Mouse (Mus musculus): Measurements from ENCODE around the gene Slc34a3. TPM values are rescaled to one million over a fixed set of nuclear protein-coding genes. Genes with fewer than 3 reads are reported as not detected.

The Slc34a3 gene
- polyA plus RNA-seq, 1 experiment from 2014 or later = not detected

Other genes starting within 250 kb of the Slc34a3 start
- 55.9 and 68.2 TPM in 2 replicates for gene Nsmf, start 180.0 kb downstream of the Slc34a3 start, polyA plus RNA-seq (2015; fragmentation: Nextera tagmentation; extraction: Ambion mirVana)
- not detected in 2 replicates for gene Entpd8, start 154.1 kb downstream of the Slc34a3 start, polyA plus RNA-seq (2015; fragmentation: Nextera tagmentation; extraction: Ambion mirVana)
- 0.15 and 0.16 TPM in 2 replicates for gene Noxa1, start 139.2 kb downstream of the Slc34a3 start, polyA plus RNA-seq (2015; fragmentation: Nextera tagmentation; extraction: Ambion mirVana)
- gene Nrarp, start 53.6 kb downstream of the Slc34a3 start, polyA plus RNA-seq (2015; fragmentation: Nextera tagmentation; extraction: Ambion mirVana) = 17.3 and 19.0 TPM in 2 replicates
- gene Tor4a, start 37.5 kb downstream of the Slc34a3 start, polyA plus RNA-seq (2015; fragmentation: Nextera tagmentation; extraction: Ambion mirVana) = 5.8 and 10.3 TPM in 2 replicates
- 62.7 and 79.5 TPM in 2 replicates for gene Nelfb, start 22.9 kb downstream of the Slc34a3 start, polyA plus RNA-seq (2015; fragmentation: Nextera tagmentation; extraction: Ambion mirVana)
- gene Stpg3, start 19.7 kb downstream of the Slc34a3 start, polyA plus RNA-seq (2015; fragmentation: Nextera tagmentation; extraction: Ambion mirVana) = not detected in 2 replicates
- 0.57 and 0.65 TPM in 2 replicates for gene Fam166a, start 15.6 kb downstream of the Slc34a3 start, polyA plus RNA-seq (2015; fragmentation: Nextera tagmentation; extraction: Ambion mirVana)
- gene Tubb4b, start 9.7 kb downstream of the Slc34a3 start, polyA plus RNA-seq (2015; fragmentation: Nextera tagmentation; extraction: Ambion mirVana) = 358 and 463 TPM in 2 replicates
- gene Rnf224, start 2.4 kb upstream of the Slc34a3 start, polyA plus RNA-seq (2015; fragmentation: Nextera tagmentation; extraction: Ambion mirVana) = not detected in 2 replicates
- 4.3 and 6.0 TPM in 2 replicates for gene Rnf208, start 7.9 kb upstream of the Slc34a3 start, polyA plus RNA-seq (2015; fragmentation: Nextera tagmentation; extraction: Ambion mirVana)
- gene Cysrt1, start 8.1 kb upstream of the Slc34a3 start, polyA plus RNA-seq (2015; fragmentation: Nextera tagmentation; extraction: Ambion mirVana) = 0.30 TPM in 2 replicates
- gene AL732309.1, start 12.5 kb upstream of the Slc34a3 start, polyA plus RNA-seq (2015; fragmentation: Nextera tagmentation; extraction: Ambion mirVana) = 2.3 and 3.3 TPM in 2 replicates
- gene Tmem203, start 21.1 kb upstream of the Slc34a3 start, polyA plus RNA-seq (2015; fragmentation: Nextera tagmentation; extraction: Ambion mirVana) = 17.6 and 18.2 TPM in 2 replicates
- gene Tprn, start 28.3 kb upstream of the Slc34a3 start, polyA plus RNA-seq (2015; fragmentation: Nextera tagmentation; extraction: Ambion mirVana) = 3.6 and 5.2 TPM in 2 replicates
- 137 and 152 TPM in 2 replicates for gene Ssna1, start 38.1 kb upstream of the Slc34a3 start, polyA plus RNA-seq (2015; fragmentation: Nextera tagmentation; extraction: Ambion mirVana)
- 67.5 and 92.0 TPM in 2 replicates for gene Anapc2, start 38.1 kb upstream of the Slc34a3 start, polyA plus RNA-seq (2015; fragmentation: Nextera tagmentation; extraction: Ambion mirVana)
- gene Tmem210, start 53.8 kb upstream of the Slc34a3 start, polyA plus RNA-seq (2015; fragmentation: Nextera tagmentation; extraction: Ambion mirVana) = not detected in 2 replicates
- gene Lrrc26, start 55.6 kb upstream of the Slc34a3 start, polyA plus RNA-seq (2015; fragmentation: Nextera tagmentation; extraction: Ambion mirVana) = 0.28 and 0.89 TPM in 2 replicates
- 0.25 and 0.28 TPM in 2 replicates for gene Grin1, start 84.8 kb upstream of the Slc34a3 start, polyA plus RNA-seq (2015; fragmentation: Nextera tagmentation; extraction: Ambion mirVana)
- gene Man1b1, start 98.0 kb upstream of the Slc34a3 start, polyA plus RNA-seq (2015; fragmentation: Nextera tagmentation; extraction: Ambion mirVana) = 30.2 and 31.1 TPM in 2 replicates
- gene Dpp7, start 122.0 kb upstream of the Slc34a3 start, polyA plus RNA-seq (2015; fragmentation: Nextera tagmentation; extraction: Ambion mirVana) = 9.5 and 12.5 TPM in 2 replicates
- 13.9 and 16.0 TPM in 2 replicates for gene Uap1l1, start 131.3 kb upstream of the Slc34a3 start, polyA plus RNA-seq (2015; fragmentation: Nextera tagmentation; extraction: Ambion mirVana)
- 15.4 and 25.5 TPM in 2 replicates for gene Sapcd2, start 138.0 kb upstream of the Slc34a3 start, polyA plus RNA-seq (2015; fragmentation: Nextera tagmentation; extraction: Ambion mirVana)
- gene Entpd2, start 161.5 kb upstream of the Slc34a3 start, polyA plus RNA-seq (2015; fragmentation: Nextera tagmentation; extraction: Ambion mirVana) = 1.8 and 4.6 TPM in 2 replicates
- 28.8 and 41.6 TPM in 2 replicates for gene Npdc1, start 165.0 kb upstream of the Slc34a3 start, polyA plus RNA-seq (2015; fragmentation: Nextera tagmentation; extraction: Ambion mirVana)
- 0.08 and 0.15 TPM in 2 replicates for gene Fut7, start 188.9 kb upstream of the Slc34a3 start, polyA plus RNA-seq (2015; fragmentation: Nextera tagmentation; extraction: Ambion mirVana)
- gene Abca2, start 194.3 kb upstream of the Slc34a3 start, polyA plus RNA-seq (2015; fragmentation: Nextera tagmentation; extraction: Ambion mirVana) = 3.5 and 5.6 TPM in 2 replicates
- gene Clic3, start 222.5 kb upstream of the Slc34a3 start, polyA plus RNA-seq (2015; fragmentation: Nextera tagmentation; extraction: Ambion mirVana) = 6.1 and 9.6 TPM in 2 replicates
- gene Paxx, start 226.7 kb upstream of the Slc34a3 start, polyA plus RNA-seq (2015; fragmentation: Nextera tagmentation; extraction: Ambion mirVana) = 31.1 and 38.0 TPM in 2 replicates
- gene Ptgds, start 235.7 kb upstream of the Slc34a3 start, polyA plus RNA-seq (2015; fragmentation: Nextera tagmentation; extraction: Ambion mirVana) = 107 and 134 TPM in 2 replicates